Mouse (Mus musculus) MEL (cell line): Measurements from ENCODE around the gene Anapc13.

Source experiments
- BHLHE40 ChIP-seq: IDR thresholded peaks from 2 replicates; pipeline ENCODE4 v1.6.1; 2012; ENCODE audit warnings: low read depth, mild to moderate bottlenecking, inconsistent platforms, low read length, improper control_type of control experiment, borderline replicate concordance
- CTCF ChIP-seq, 3 experiments: IDR thresholded peaks in 2 of 3; conservative IDR thresholded peaks in 1 of 3; 2 replicates each; pipeline ENCODE4 v1.5.1; 2011 to 2012; ENCODE audit warnings: low read length in 3 of 3, low read depth in 2 of 3, mild to moderate bottlenecking in 2 of 3, improper control_type of control experiment in 1 of 3, inconsistent platforms in 1 of 3, mixed read lengths in 1 of 3, moderate library complexity in 1 of 3; ENCODE audit not compliant: control insufficient read depth in 1 of 3, insufficient read depth in 1 of 3, poor library complexity in 1 of 3, severe bottlenecking in 1 of 3
- ELF1 ChIP-seq: IDR thresholded peaks from 2 replicates; pipeline ENCODE4 v1.6.1; 2014; ENCODE audit warnings: low read depth, mild to moderate bottlenecking, inconsistent platforms, low read length, improper control_type of control experiment, moderate library complexity
- MYB ChIP-seq: IDR thresholded peaks from 2 replicates; pipeline ENCODE4 v1.6.1; 2011; ENCODE audit warnings: mild to moderate bottlenecking, low read depth, low read length, improper control_type of control experiment
- RCOR1 ChIP-seq: IDR thresholded peaks from 2 replicates; pipeline ENCODE4 v1.6.1; 2012; ENCODE audit warnings: low read depth, mild to moderate bottlenecking, inconsistent platforms, low read length, improper control_type of control experiment
- USF1 ChIP-seq: IDR thresholded peaks from 2 replicates; pipeline ENCODE4 v1.6.1; 2014; ENCODE audit warnings: low read depth, mild to moderate bottlenecking, inconsistent platforms, low read length, improper control_type of control experiment, moderate library complexity

- no peak for TF ChIP-seq RCOR1
- no peak for TF ChIP-seq BHLHE40
- TF ChIP-seq ELF1 = no peak
- no peak for TF ChIP-seq CTCF (IDR thresholded peaks at IDR 0.05 in 2 of 3, conservative IDR thresholded peaks at IDR 0.05 in 1 of 3; ENCODE audit: control insufficient read depth in 1 of 3, insufficient read depth in 1 of 3, low read depth in 2 of 3, low read length in 3 of 3, poor library complexity in 1 of 3, severe bottlenecking in 1 of 3)
- no peak for TF ChIP-seq USF1
- no peak for TF ChIP-seq MYB
Observed at GRCm38 (mm10) chr9:102594667-102595393, 31.3 kb upstream of the Anapc13 start.
